Mouse (Mus musculus): ENCODE results near the gene Tgfa.
A peak's percentile ranks its signal among the peaks of the same experiment; 100 is the strongest.

DNA sequence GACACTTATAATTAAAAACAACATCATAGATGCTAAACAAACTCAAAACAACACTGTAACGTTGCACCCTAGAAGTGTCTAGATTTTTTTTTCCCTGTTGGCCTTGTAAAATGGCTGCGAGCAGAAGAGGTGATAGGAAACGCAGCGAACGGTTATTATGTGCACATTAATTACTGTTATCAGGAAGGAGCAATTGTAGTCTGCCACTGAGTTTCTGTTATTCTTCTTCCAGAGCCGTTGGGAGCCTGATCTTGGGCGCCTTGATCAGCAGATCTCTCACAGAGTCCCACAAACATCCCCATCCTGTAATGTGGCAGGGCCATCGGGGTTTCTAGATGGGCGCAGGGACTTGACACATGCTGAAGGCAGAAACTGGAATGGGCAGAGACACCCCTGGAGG, 28.6 kb upstream of the Tgfa start:
- TF ChIP-seq POLR2A (IDR thresholded peaks at IDR 0.05; ENCODE audit: control insufficient read depth in 1 of 2, insufficient read depth in 1 of 2, low read depth in 1 of 2, low read length in 2 of 2, poor library complexity in 1 of 2) (no peak), CTCF (IDR thresholded peaks at IDR 0.05 in 2 of 3, conservative IDR thresholded peaks at IDR 0.05 in 1 of 3; ENCODE audit: control insufficient read depth in 1 of 3, insufficient read depth in 1 of 3, low read depth in 2 of 3, low read length in 3 of 3, poor library complexity in 1 of 3, severe bottlenecking in 1 of 3) (no peak), EP300 (IDR thresholded peaks at IDR 0.05; ENCODE audit: low read depth in 1 of 2, low read length in 2 of 2) (peak in 1 of 2 experiments; percentile 53; a peak in 1 of 4 replicates), ZC3H11A (IDR thresholded peaks at IDR 0.05; ENCODE audit: low read depth, low read length) (no peak), CHD2 (IDR thresholded peaks at IDR 0.05; ENCODE audit: low read length) (no peak), TBP (IDR thresholded peaks at IDR 0.05; ENCODE audit: low read depth, low read length) (no peak)

Data from MEL (cell line).